Mouse (Mus musculus): ENCODE results near the gene Abca4. TPM values are rescaled to one million over a fixed set of nuclear protein-coding genes. Genes with fewer than 3 reads are reported as not detected.
"Not testable (repeated sequence)": the region's sequence is repeated elsewhere in the genome, so short reads cannot be mapped to it uniquely, and the experiment has no call there.

Abca4 gene
- total RNA-seq, 2 experiments from 2014 or later: 0.92 to 1.4 TPM

DNA sequence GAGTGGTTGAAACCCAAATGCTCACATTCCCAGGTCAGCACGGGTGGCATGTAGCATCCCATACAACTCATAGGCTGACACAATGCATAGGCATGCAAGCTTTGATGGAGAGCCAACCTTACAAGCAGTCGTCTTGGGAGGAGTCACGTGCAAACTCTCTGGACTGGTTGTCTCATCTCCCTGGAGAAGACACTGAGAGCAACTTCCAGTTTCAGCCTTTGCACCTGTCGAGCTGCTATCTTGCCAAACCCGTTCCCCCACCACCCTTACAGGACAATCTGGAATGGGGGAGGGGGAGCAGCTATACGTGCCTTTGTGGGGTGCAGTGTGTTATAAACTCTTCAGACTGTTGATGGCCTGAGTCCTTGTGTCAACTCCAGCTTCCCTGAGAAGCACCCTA is 4.9 kb downstream of the Abca4 start:
- ATAC-seq (ENCODE audit: poor library complexity, severe bottlenecking): no peak

DNA sequence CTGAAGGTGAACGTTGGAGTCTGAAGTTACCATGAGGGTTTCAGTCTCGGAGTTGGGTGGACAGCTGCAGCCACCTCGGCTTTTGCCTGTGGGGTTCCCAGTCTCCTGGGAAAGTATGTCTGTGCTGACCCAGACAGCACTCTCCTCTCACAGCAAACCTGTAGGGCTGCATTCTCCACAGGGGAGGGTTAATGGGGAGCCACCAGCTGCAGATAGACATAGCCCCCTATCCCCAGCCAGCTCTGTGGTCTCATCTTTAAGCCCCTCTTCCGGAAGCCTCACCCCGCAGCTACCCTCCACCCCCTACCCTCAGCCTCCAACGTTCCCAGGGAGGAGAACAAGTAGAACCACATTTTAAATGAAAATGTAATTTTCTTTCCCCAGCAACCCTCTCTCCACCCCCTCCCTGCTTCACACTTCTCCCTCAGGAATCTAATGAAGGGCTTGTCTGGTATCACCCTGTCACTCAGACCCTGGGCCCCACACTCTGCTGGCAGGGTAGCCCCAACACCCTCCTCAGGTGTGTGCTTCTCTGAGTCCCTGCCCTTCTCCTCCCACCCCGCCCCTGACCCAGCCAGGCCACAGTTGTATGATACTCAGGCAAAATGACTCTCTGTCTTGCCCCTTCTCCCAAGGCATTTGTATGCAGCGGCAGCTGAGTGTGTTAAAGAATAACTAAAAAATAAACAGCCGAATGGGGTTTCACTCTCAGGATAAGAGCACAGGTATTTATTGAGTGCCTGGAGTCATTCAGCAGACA is 14.4 kb downstream of the Abca4 start:
- ATAC-seq (ENCODE audit: poor library complexity, severe bottlenecking): no peak

DNA sequence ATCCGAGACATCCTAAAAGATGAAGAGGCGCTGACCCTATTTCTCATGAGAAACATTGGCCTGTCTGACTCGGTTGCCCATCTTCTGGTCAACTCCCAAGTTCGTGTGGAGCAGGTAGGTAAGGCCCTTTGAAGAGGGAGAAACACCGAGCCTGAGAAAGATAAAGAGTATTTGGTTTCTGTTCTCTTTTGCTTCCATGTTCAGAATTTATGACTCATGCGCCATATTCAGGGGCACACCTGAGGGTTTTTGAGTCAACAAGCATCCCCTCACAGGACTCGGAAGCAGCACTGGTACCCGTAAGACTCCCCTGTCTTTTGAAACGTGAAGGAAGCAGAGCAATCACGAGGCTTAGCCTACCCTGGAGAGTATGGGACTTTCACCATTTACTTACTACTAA is 18.3 kb downstream of the Abca4 start:
- no peak for ATAC-seq (ENCODE audit: poor library complexity, severe bottlenecking)

GRCm38 (mm10) chr3:122064556-122065410 is 20.5 kb downstream of the Abca4 start:
- ATAC-seq (ENCODE audit: poor library complexity, severe bottlenecking): no peak

GRCm38 (mm10) chr3:122071769-122072168 is 27.5 kb downstream of the Abca4 start:
- ATAC-seq (ENCODE audit: poor library complexity, severe bottlenecking): no peak

GRCm38 (mm10) chr3:122072646-122073571 is 28.7 kb downstream of the Abca4 start:
- no peak for ATAC-seq (ENCODE audit: poor library complexity, severe bottlenecking)

DNA sequence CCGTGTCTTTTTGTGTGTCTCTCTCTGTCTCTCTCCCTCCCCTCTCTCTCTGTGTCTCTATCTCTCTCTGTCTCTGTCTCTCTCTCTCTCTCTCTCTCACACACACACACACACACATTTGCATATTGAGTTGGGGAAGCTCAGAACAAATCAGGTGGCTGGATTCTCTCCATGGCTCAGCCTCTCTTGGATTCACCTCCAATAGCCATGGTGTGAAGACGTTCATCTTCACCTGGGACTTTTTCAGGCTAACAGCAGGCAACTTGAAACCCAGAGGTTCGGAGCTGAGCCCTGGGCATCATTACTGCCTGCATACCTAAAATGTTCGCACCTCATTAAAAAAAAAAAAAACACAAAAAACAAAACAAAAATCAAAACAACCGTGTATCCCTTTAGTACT is 29.4 kb downstream of the Abca4 start:
- ATAC-seq (ENCODE audit: poor library complexity, severe bottlenecking): no peak

GRCm38 (mm10) chr3:122074334-122074733 is 30.1 kb downstream of the Abca4 start:
- ATAC-seq (ENCODE audit: poor library complexity, severe bottlenecking): no peak

- ATAC-seq (ENCODE audit: poor library complexity, severe bottlenecking): peak; percentile 24; the same call in 1 of the 2 replicates
These were observed 33.9 kb downstream of the Abca4 start for GRCm38 (mm10) chr3:122078141-122078540.

DNA sequence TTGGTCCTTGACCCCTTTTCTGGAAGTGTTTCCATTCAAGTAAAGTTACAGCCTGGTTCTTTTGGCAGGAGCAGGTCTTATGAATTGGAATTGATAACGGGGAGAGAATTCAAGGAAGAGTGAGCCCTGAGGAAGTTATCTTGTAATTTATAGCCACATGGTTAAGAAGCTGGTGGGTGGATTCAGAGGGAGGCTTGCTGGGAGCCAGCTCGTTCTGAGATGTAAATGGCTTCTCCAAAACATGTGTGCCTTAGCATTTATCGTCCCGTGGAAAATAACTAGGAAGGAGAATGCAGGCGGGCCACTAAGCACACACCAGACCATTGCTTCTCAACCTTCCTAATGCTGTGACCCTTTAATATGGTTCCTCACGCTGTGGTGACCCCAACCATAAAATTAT is 34.9 kb downstream of the Abca4 start:
- no peak for ATAC-seq (ENCODE audit: poor library complexity, severe bottlenecking)

DNA sequence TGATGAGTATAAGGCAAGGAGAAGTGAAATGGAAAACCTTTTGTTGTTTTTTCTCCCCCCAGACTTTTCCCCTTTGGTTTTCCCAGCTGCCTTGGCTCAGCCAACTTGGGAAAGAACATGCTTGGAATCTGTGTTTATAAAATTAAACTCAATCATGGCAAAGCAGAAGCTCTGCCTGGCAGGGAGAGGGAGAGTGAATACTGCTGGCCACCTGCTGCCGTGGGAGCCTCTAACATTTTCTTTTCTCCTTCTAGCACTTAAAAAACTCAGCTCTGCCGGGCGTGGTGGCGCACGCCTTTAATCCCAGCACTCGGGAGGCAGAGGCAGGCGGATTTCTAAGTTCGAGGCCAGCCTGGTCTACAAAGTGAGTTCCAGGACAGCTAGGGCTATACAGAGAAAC is 37.4 kb downstream of the Abca4 start:
- not testable (repeated sequence) for ATAC-seq (ENCODE audit: poor library complexity, severe bottlenecking)

- no peak for ATAC-seq (ENCODE audit: poor library complexity, severe bottlenecking)
These were observed 38.1 kb downstream of the Abca4 start for GRCm38 (mm10) chr3:122082338-122082737.

GRCm38 (mm10) chr3:122085157-122085989 is 41.1 kb downstream of the Abca4 start:
- ATAC-seq (ENCODE audit: poor library complexity, severe bottlenecking): peak; percentile 74

GRCm38 (mm10) chr3:122088054-122088681 is 43.9 kb downstream of the Abca4 start:
- no peak for ATAC-seq (ENCODE audit: poor library complexity, severe bottlenecking)

GRCm38 (mm10) chr3:122090338-122090737 is 46.1 kb downstream of the Abca4 start:
- ATAC-seq (ENCODE audit: poor library complexity, severe bottlenecking): peak; percentile 15; the same call in 1 of the 2 replicates

DNA sequence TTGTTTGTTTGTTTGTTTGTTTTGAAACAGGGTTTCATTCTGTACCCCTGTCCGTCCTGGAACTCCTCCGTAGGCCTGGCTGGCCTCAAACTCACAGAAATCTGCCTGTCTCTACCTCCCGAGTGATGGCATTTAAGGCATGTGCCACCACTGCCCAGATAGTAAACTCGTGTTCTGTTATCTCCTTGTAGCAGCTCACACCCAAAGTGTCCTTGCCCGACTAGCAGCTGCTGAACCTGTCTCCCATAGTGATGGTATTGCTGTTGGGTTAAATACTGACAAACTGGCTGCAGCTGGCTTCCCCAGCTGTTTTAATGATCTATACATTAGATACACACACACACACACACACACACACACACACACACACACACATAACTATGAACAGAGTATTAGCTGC is 55.5 kb downstream of the Abca4 start:
- no peak for ATAC-seq (ENCODE audit: poor library complexity, severe bottlenecking)

DNA sequence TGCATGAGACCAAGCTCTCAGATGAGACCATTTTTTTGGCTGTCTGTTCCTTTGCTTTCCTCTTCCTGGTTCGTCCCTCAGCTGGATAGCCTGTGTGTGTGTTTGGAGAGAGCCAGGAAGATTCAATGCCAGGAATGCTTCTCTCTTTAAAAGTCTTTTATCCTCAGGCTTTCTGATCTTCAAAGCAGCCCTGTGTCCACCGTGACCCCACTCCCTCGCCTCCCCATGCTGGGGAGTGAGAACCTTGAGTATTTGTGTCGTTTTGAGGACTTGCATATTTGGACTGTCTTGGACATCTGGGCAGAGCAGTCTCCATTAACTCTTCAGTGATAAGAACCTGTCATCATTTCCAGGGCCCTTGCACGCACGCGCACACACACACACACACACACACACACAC is 57.8 kb downstream of the Abca4 start:
- no peak for ATAC-seq (ENCODE audit: poor library complexity, severe bottlenecking)

GRCm38 (mm10) chr3:122103864-122104808 is 59.9 kb downstream of the Abca4 start:
- peak; percentile 87 for ATAC-seq (ENCODE audit: poor library complexity, severe bottlenecking)

Data from megakaryocyte, adult 5-6 weeks (primary cell).